Mouse (Mus musculus) neural tube, embryonic 11.5 days (tissue): ENCODE data around the gene Gm20695. TPM values are rescaled to one million over a fixed set of nuclear protein-coding genes. Genes with fewer than 3 reads are reported as not detected.

Source experiments
- ATAC-seq: fragments of 200-750 bp; cut with Nextera tagmentation; 2 replicates; pipeline ENCODE4 v1.8.0; 2017; ENCODE audit warnings: moderate number of reproducible peaks, mild to moderate bottlenecking, moderate TSS enrichment, moderate library complexity; ENCODE audit not compliant: insufficient read depth, low FRiP score, low TSS enrichment
- DNase-seq: peaks from one replicate; pipeline ENCODE4 v3.0.0-alpha.2; 2015; ENCODE audit warnings: low spot score
- H3K27ac ChIP-seq: fragments of 300-500 bp; sonication (generic); 2 replicates; pipeline ENCODE4 v1.5.1; 2014; ENCODE audit warnings: low read depth, mild to moderate bottlenecking, low read length
- H3K27me3 ChIP-seq: fragments of 300-500 bp; sonication (generic); 2 replicates; pipeline ENCODE4 v1.6.1; 2014; ENCODE audit warnings: mild to moderate bottlenecking, low read length, mixed read lengths; ENCODE audit not compliant: control insufficient read depth, insufficient read depth
- H3K36me3 ChIP-seq: fragments of 300-500 bp; sonication (generic); 2 replicates; pipeline ENCODE4 v1.6.1; 2014; ENCODE audit warnings: mild to moderate bottlenecking, low read length, moderate library complexity, mixed read lengths; ENCODE audit not compliant: control insufficient read depth, insufficient read depth
- H3K4me1 ChIP-seq: fragments of 300-500 bp; sonication (generic); 2 replicates; pipeline ENCODE4 v1.6.1; 2014; ENCODE audit warnings: low read length, mixed read lengths; ENCODE audit not compliant: control insufficient read depth, insufficient read depth
- H3K4me2 ChIP-seq: fragments of 300-500 bp; sonication (generic); 2 replicates; pipeline ENCODE4 v1.6.1; 2014; ENCODE audit warnings: low read depth, mild to moderate bottlenecking, moderate library complexity
- H3K4me3 ChIP-seq: fragments of 300-500 bp; sonication (generic); 2 replicates; pipeline ENCODE4 v1.5.1; 2014; ENCODE audit warnings: low read depth, low read length
- H3K9ac ChIP-seq: fragments of 300-500 bp; sonication (generic); 2 replicates; pipeline ENCODE4 v1.6.1; 2014; ENCODE audit warnings: mild to moderate bottlenecking, low read length
- H3K9me3 ChIP-seq: fragments of 300-500 bp; sonication (generic); 2 replicates; pipeline ENCODE4 v1.6.1; 2016; ENCODE audit warnings: low read length; ENCODE audit not compliant: control insufficient read depth
- WGBS: fragments of 180-500 bp; shearing (Covaris S2); extraction: QIAGEN DNeasy Blood & Tissue Kit; methylation state at CpG from one replicate; pipeline ENCODE4 v1.1.7; 2014; 5-methylcytosine and 5-hydroxymethylcytosine counted together
- polyA plus RNA-seq: library from polyadenylated mRNA; unstranded; fragments of >200 nt; fragmentation: Nextera tagmentation; extraction: Ambion mirVana; gene quantifications from 2 replicates; pipeline ENCODE4 v1.2.1, GENCODE M21; 2014

Gene Gm20695
- polyA plus RNA-seq, 1 experiment from 2014 or later, result not detected

DNA sequence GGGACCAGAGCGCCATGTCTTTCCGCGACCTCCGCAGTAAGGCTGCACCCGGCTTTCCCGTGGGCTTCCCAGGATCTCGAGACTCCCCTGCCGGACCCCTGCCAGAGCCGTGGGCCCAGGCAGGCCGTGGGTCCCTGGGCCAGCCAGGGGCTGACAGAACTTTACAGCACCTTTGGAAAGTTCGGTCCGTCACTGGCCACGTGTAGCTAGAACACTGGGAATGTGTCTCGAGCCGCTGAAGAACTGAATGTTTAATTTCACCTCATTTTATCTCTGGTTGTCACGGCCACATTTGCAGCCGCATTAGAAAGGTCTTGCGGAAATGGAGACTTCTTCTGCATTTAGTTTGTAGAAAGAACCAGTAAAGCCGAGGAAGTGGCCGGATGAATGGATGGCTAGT, 24.7 kb downstream of the Gm20695 start:
- no peak overlapping the region for H3K27ac ChIP-seq
- H3K36me3 ChIP-seq, result no peaks in the 10 kb centered on the region; the same call in 1 of the 2 replicates
- peak overlapping the region; percentile 66 for H3K4me2 ChIP-seq
- H3K27me3 ChIP-seq, result no peaks in the 10 kb centered on the region
- WGBS, result 12% methylated on average over 20 of the region's 20 CpGs
- H3K4me3 ChIP-seq, result peak overlapping the region; percentile 46
- ATAC-seq (no peak), DNase-seq (no peak)
- H3K9ac ChIP-seq, result peak overlapping the region; percentile 54
- H3K4me1 ChIP-seq, result peaks cover 5% of the 10 kb centered on the region; the same call in 1 of the 2 replicates
- H3K9me3 ChIP-seq, result no peaks in the 10 kb centered on the region

DNA sequence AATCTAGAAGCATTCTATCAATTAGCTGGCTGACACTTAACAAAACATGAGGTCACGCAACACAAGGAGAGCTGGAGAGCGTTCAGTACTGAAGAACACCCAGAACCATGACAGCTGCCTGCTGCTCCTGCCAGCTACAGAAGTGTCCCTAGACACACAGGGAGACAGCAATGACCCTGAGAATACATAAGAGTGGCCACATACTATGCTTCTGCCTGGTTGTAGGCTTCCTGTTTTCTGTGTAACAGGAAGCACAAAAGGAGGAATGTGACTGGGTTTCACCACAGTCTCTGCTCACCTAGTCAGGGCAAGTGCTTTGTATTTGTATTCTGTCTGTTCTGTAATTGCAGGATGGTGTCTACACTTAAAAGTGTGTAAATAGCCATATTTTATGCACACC, 36.3 kb downstream of the Gm20695 start:
- WGBS, result 95% methylated on average over 2 of the region's 2 CpGs
- Histone ChIP-seq H3K4me1 (no peaks in the 10 kb centered on the region), H3K9me3 (no peaks in the 10 kb centered on the region), H3K27me3 (no peaks in the 10 kb centered on the region), H3K4me3 (no peak overlapping the region), H3K36me3 (no peaks in the 10 kb centered on the region; the same call in 1 of the 2 replicates), H3K9ac (no peak overlapping the region), H3K27ac (no peak overlapping the region), H3K4me2 (no peak overlapping the region)
- DNase-seq, result no peak
- ATAC-seq, result no peak

DNA sequence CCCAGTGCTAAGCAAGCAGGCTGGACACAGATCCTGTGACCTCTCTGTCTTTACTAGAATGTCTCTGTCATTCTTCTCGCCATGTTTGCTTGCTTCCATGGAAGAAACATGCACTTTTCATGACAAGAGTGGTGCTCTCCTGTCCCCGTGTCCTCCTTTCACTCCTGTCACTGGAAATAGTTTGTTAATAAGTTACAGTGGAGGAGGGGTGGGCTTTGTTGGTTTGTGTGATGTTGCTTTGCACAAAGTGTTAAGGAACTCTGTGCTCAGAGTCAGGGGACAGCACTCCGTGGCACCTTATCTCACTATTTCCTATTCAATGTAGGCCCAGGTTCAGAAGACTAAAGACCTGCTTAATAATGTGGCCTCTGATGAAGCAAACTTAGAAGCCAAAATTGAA, 39.1 kb downstream of the Gm20695 start:
- Histone ChIP-seq H3K4me2 (no peak overlapping the region), H3K9ac (no peak overlapping the region), H3K9me3 (no peaks in the 10 kb centered on the region), H3K27ac (no peak overlapping the region), H3K4me1 (no peaks in the 10 kb centered on the region), H3K36me3 (peaks cover 3% of the 10 kb centered on the region; the same call in 1 of the 2 replicates), H3K4me3 (no peak overlapping the region), H3K27me3 (no peaks in the 10 kb centered on the region)
- DNase-seq (no peak), ATAC-seq (no peak)
- 90% methylated on average over 3 of the region's 3 CpGs for WGBS

DNA sequence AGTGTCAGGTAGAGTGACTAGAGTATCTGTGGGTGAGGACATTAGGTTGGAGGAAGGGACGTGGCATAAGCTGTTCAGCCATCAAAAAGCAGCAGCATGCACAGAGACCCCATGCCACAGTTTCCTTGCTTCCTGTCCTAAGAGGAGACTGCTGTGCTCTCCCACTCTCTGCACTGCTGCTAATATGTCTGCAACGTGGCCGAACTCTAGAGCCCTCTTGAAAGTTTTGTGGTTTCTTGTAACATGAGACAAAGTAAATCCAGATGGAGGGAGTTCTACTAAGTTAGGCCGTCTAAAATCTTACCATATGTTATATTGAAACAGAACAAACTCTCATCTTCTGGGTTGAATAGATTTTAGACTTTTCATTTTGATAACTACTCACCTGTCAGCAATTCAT, 39.5 kb downstream of the Gm20695 start:
- Histone ChIP-seq H3K4me1 (no peaks in the 10 kb centered on the region), H3K4me2 (no peak overlapping the region), H3K4me3 (no peak overlapping the region), H3K36me3 (peaks cover 5% of the 10 kb centered on the region; the same call in 1 of the 2 replicates), H3K9ac (no peak overlapping the region), H3K27me3 (no peaks in the 10 kb centered on the region), H3K9me3 (no peaks in the 10 kb centered on the region), H3K27ac (no peak overlapping the region)
- DNase-seq, result no peak
- ATAC-seq, result no peak
- 69% methylated on average over 4 of the region's 4 CpGs for WGBS

DNA sequence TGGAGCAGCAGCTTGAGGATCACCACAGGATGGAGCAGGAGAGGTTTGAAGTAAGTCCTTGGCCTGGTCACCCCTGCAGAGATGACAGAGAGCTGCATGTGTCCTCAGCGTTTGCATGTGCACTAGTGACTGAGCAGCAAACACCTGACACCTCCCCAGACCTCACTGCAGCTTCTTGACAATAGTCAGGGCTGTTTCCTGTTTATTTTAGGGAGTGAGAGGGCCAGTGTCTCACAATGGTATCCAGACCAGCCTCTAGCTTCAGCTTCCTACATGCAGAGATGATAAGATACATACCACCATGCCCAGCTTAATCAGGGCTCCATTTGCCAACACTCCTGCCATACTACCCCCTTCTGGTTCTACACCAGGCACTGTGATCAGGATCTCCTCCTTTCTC, 44.1 kb downstream of the Gm20695 start:
- H3K9me3 ChIP-seq, result no peaks in the 10 kb centered on the region
- no peak overlapping the region for H3K9ac ChIP-seq
- no peak overlapping the region for H3K4me3 ChIP-seq
- H3K27ac ChIP-seq, result no peak overlapping the region
- H3K36me3 ChIP-seq, result peaks cover 5% of the 10 kb centered on the region; the same call in 1 of the 2 replicates
- 61% methylated on average over 1 of the region's 1 CpGs for WGBS
- ATAC-seq (no peak), DNase-seq (no peak)
- no peaks in the 10 kb centered on the region for H3K27me3 ChIP-seq
- H3K4me2 ChIP-seq, result no peak overlapping the region
- no peaks in the 10 kb centered on the region for H3K4me1 ChIP-seq

DNA sequence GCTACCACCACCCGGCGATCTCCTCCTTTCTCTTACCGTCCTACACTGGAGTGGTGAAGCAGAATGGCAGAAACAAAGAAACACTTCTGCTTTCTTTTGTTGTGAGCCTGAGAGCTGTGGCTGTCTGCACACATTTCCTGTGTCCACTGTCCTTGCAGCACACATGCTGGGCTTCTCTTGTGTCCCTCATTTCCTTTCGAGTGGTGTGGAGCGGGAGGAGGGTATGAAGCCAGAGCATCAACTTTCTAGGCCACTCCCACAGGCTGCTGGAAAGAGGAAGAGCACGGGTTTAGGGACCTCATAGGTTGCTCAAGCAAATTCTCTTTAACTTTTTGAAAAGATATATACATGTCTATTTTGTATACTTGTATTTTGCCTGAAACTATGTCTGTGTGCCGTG, 44.7 kb downstream of the Gm20695 start:
- Histone ChIP-seq H3K9ac (no peak overlapping the region), H3K4me1 (no peaks in the 10 kb centered on the region), H3K9me3 (no peaks in the 10 kb centered on the region), H3K36me3 (peaks cover 5% of the 10 kb centered on the region; the same call in 1 of the 2 replicates), H3K4me3 (no peak overlapping the region), H3K27ac (no peak overlapping the region), H3K27me3 (no peaks in the 10 kb centered on the region), H3K4me2 (no peak overlapping the region)
- 81% methylated on average over 7 of the region's 7 CpGs for WGBS
- no peak for ATAC-seq
- no peak for DNase-seq

DNA sequence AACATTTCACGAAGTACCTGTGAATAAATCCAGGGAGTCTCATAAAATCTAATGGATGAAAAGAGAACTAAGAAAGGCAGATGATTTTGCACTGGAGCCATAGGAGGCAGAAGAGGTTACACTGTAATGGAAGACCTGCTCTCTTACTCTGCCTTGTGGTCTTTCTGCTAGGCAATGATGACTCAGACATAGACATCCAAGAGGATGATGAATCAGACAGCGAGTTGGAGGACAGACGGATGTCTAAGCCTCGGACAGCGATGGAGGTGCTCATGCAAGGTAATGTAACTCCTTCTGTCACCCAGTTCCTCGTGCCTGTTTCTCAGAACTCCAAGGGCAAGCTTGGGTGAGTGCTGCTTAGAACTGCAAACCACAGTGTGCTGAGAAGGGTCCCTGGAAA, 49.1 kb downstream of the Gm20695 start:
- Histone ChIP-seq H3K4me3 (no peak overlapping the region), H3K27ac (no peak overlapping the region), H3K9ac (no peak overlapping the region), H3K27me3 (no peaks in the 10 kb centered on the region), H3K4me1 (no peaks in the 10 kb centered on the region), H3K9me3 (no peaks in the 10 kb centered on the region), H3K4me2 (no peak overlapping the region), H3K36me3 (peaks cover 5% of the 10 kb centered on the region)
- DNase-seq (no peak), ATAC-seq (no peak)
- WGBS, result 92% methylated on average over 6 of the region's 6 CpGs

DNA sequence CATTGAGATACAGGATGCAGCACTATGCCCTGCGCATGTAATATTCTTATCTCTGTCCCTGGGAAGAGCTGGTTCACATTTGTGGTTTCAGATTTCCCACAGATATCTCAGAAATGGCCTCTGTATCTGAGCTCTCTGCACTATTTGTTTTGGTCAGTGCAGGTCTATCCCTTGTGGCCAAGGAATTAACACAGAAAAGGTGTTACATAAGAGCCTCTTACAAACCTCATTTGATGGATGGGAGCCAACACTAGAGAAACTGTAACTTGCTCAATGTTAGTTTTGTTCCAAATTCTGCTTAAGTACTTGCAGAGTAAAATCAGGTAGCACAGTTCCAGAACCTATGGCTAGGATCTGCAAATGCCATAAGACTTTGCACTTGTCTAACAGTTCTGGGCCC, 49.6 kb downstream of the Gm20695 start:
- no peak overlapping the region for H3K27ac ChIP-seq
- H3K4me2 ChIP-seq, result no peak overlapping the region
- H3K36me3 ChIP-seq, result peaks cover 5% of the 10 kb centered on the region
- 90% methylated on average over 1 of the region's 1 CpGs for WGBS
- no peak overlapping the region for H3K9ac ChIP-seq
- DNase-seq (no peak), ATAC-seq (no peak)
- H3K27me3 ChIP-seq, result no peaks in the 10 kb centered on the region
- no peaks in the 10 kb centered on the region for H3K4me1 ChIP-seq
- no peaks in the 10 kb centered on the region for H3K9me3 ChIP-seq
- H3K4me3 ChIP-seq, result no peak overlapping the region

DNA sequence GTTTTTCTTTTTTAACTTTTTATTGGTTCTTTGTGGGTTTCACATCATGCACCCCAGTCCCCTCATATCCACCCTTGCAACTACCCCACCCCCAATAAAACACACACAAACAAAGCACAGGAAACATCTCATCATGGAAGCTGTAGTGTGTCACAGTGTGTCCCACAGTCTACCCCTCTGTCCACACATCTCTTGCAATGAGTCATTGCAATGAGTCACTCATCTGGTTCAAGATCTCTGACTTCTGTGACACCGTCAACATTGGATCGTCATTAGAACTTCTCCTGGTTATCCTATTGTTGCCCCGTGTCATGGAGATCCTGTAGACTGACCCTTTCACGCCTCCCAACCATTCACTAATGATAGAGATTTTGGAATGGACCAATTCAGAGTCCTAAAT, 50.3 kb downstream of the Gm20695 start:
- DNase-seq (no peak), ATAC-seq (no peak)
- H3K27me3 ChIP-seq, result no peaks in the 10 kb centered on the region
- H3K4me3 ChIP-seq, result no peak overlapping the region
- 91% methylated on average over 4 of the region's 4 CpGs for WGBS
- H3K9me3 ChIP-seq, result no peaks in the 10 kb centered on the region
- H3K9ac ChIP-seq, result no peak overlapping the region
- H3K27ac ChIP-seq, result no peak overlapping the region
- H3K36me3 ChIP-seq, result peaks cover 5% of the 10 kb centered on the region
- H3K4me2 ChIP-seq, result no peak overlapping the region
- H3K4me1 ChIP-seq, result no peaks in the 10 kb centered on the region
